In the genomic region with DNA sequence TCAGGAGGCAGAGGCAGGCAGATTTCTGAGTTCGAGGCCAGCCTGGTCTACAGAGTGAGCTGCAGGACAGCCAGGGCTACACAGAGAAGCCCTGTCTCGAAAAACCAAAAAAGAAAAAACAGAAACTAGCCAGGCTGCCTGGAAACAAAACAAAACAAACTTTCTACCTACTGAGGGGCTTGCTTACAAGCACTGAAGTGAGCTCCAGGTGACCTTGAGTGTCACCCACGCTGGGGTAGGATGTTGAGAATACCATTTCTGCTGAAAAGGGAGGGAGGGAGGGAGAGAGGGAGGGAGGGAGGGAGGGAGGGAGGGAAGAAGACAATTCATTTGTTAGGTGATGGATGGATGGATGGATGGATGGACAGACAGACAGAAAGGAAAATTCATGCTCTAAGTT, we compare ENCODE assay signal across 22 mouse cellular contexts. TPM values are rescaled to one million over a fixed set of nuclear protein-coding genes. Genes with fewer than 3 reads are reported as not detected.
A peak's percentile ranks its signal among the peaks of the same experiment; 100 is the strongest.
DNase-seq lines count a peak whose midpoint lies in the region; TF ChIP-seq lines count a peak whose summit lies in the region.
"Had no signal": no experiment of that assay in that cellular context is flagged by ENCODE, and none has a peak within 500 bp of the region (broad histone marks: within the 10 kb centered on the region; RNA-seq: fewer than 3 reads in every experiment).

No protein-coding gene starts in this region.

- no peak for TF ChIP-seq CTCF in ES-Bruce4 (IDR thresholded peaks at IDR 0.05; ENCODE audit: low read depth, low read length)

- H3K27ac ChIP-seq in ES-Bruce4 (ENCODE audit: insufficient read depth, low read length) (peak overlapping the region; percentile 73; the same call in 1 of the 2 replicates), ES-E14 (ENCODE audit: insufficient read depth, low read depth, low read length, poor library complexity, severe bottlenecking) (peak overlapping the region; percentile 94)
- H3K27ac ChIP-seq: embryonic facial prominence, embryonic 13.5 days; embryonic facial prominence, embryonic 15.5 days; forebrain, embryonic 10.5 days; forebrain, embryonic 12.5 days had no signal

- H3K4me1 ChIP-seq in ES-Bruce4 (ENCODE audit: control insufficient read depth, insufficient read depth, low read length) (no peaks in the 10 kb centered on the region), ES-E14 (ENCODE audit: control insufficient read depth in 2 of 2, insufficient read depth in 2 of 2, low read length in 2 of 2, poor library complexity in 1 of 2) (no peaks in the 10 kb centered on the region)
- H3K4me1 ChIP-seq: embryonic facial prominence, embryonic 13.5 days; embryonic facial prominence, embryonic 15.5 days; forebrain, embryonic 10.5 days; forebrain, embryonic 12.5 days had no signal

- TF ChIP-seq POLR2A in ES-Bruce4 (IDR thresholded peaks at IDR 0.05; ENCODE audit: insufficient read depth, low read length): no peak

- TF ChIP-seq EP300 in ES-Bruce4 (IDR thresholded peaks at IDR 0.05; ENCODE audit: insufficient read depth, low read depth, low read length): no peak

- no peaks in the 10 kb centered on the region for H3K27me3 ChIP-seq in ES-Bruce4 (ENCODE audit: control insufficient read depth, insufficient read depth, low read length, poor library complexity, severe bottlenecking)
- H3K27me3 ChIP-seq: CH12.LX; embryonic facial prominence, embryonic 13.5 days; embryonic facial prominence, embryonic 15.5 days; forebrain, embryonic 12.5 days had no signal

- DNase-seq in ES-E14 (ENCODE audit: low read depth, low spot score) (no peak), ZHBTc4 (ENCODE audit: low read depth, low spot score) (peak; percentile 36)
- no peak for DNase-seq in urinary bladder, postnatal 4 days (ENCODE audit: low spot score in 2 of 2)
- no peak for DNase-seq in lung, postnatal 36 days
- DNase-seq: adrenal gland, adult 2 months; adrenal gland, postnatal 10 days; adrenal gland, postnatal 25 days; B cell, adult 2 months; cerebellum, adult 11 months; cerebellum, adult 18-20 months; cerebellum, adult 8-10 months; cerebellum, adult 9-11 months; cerebellum, postnatal 14 days; cerebellum, postnatal 36 days; embryo, embryonic 11 days had no signal

- H3K9ac ChIP-seq in ES-Bruce4 (ENCODE audit: low read depth, poor library complexity, severe bottlenecking) (no peak overlapping the region), ES-E14 (ENCODE audit: insufficient read depth, low read depth, low read length, poor library complexity, severe bottlenecking) (no peak overlapping the region)
- H3K9ac ChIP-seq: embryonic facial prominence, embryonic 13.5 days; embryonic facial prominence, embryonic 15.5 days; forebrain, embryonic 12.5 days had no signal

- H3K36me3 ChIP-seq in ES-Bruce4 (ENCODE audit: control insufficient read depth, insufficient read depth, low read length, poor library complexity, severe bottlenecking) (no peaks in the 10 kb centered on the region), ES-E14 (ENCODE audit: control insufficient read depth, insufficient read depth, low read length, poor library complexity, severe bottlenecking) (no peaks in the 10 kb centered on the region)

- H3K4me3 ChIP-seq in ES-Bruce4 (ENCODE audit: low read depth, low read length) (no peak overlapping the region), ES-E14 (ENCODE audit: insufficient read depth in 1 of 2, low read depth in 1 of 2, low read length in 2 of 2, poor library complexity in 1 of 2, severe bottlenecking in 1 of 2) (no peak overlapping the region)
- H3K4me3 ChIP-seq: embryonic facial prominence, embryonic 13.5 days; embryonic facial prominence, embryonic 15.5 days; erythroblast, embryonic 14.5 days; forebrain, embryonic 10.5 days; forebrain, embryonic 12.5 days had no signal

- in situ Hi-C loops in ES-E14 (cut with MboI; ENCODE audit: low sequenced_read_pairs in 2 of 2, unreplicated experiment in 2 of 2): no loop called here

- H3K9me3 ChIP-seq in ES-Bruce4 (replicated peaks; ENCODE audit: control insufficient read depth, insufficient read depth, low read length, poor library complexity, severe bottlenecking): no peaks in the 10 kb centered on the region
- H3K9me3 ChIP-seq in ES-E14 (ENCODE audit: control insufficient read depth, insufficient read depth, low read depth, low read length): no peaks in the 10 kb centered on the region
- H3K9me3 ChIP-seq: embryonic facial prominence, embryonic 13.5 days; embryonic facial prominence, embryonic 15.5 days; forebrain, embryonic 10.5 days; forebrain, embryonic 12.5 days had no signal

TF ChIP-seq in ES-E14, 5 proteins besides CTCF, POLR2A, EP300 and RAD21:
- TF ChIP-seq HCFC1 (IDR thresholded peaks at IDR 0.05; ENCODE audit: borderline replicate concordance, insufficient read depth, low read length): no peak
- no peak for TF ChIP-seq CHD2 (IDR thresholded peaks at IDR 0.05; ENCODE audit: low read depth, low read length)
- TF ChIP-seq ZNF384 (IDR thresholded peaks at IDR 0.05; ENCODE audit: low read depth, low read length): no peak
- no peak for TF ChIP-seq MAFK (IDR thresholded peaks at IDR 0.05; ENCODE audit: insufficient read depth, low read depth, low read length)
- TF ChIP-seq ZC3H11A (IDR thresholded peaks at IDR 0.05; ENCODE audit: borderline replicate concordance, low read depth, low read length): no peak

RNA-seq across cellular contexts. Expression of a gene that starts 24.5 kb away (rescaled TPM):
- polyA plus RNA-seq in ES-Bruce4 (2011; ENCODE audit: insufficient read depth, insufficient read length, low read depth, missing spikeins): 66.0 and 70.9 TPM in 2 replicates
- 40.5 and 44.0 TPM in 2 replicates for total RNA-seq in ES-E14 (2012; rRNA removed)
